Mouse (Mus musculus): ENCODE results near the gene Mtr.

The Mtr gene

DNA sequence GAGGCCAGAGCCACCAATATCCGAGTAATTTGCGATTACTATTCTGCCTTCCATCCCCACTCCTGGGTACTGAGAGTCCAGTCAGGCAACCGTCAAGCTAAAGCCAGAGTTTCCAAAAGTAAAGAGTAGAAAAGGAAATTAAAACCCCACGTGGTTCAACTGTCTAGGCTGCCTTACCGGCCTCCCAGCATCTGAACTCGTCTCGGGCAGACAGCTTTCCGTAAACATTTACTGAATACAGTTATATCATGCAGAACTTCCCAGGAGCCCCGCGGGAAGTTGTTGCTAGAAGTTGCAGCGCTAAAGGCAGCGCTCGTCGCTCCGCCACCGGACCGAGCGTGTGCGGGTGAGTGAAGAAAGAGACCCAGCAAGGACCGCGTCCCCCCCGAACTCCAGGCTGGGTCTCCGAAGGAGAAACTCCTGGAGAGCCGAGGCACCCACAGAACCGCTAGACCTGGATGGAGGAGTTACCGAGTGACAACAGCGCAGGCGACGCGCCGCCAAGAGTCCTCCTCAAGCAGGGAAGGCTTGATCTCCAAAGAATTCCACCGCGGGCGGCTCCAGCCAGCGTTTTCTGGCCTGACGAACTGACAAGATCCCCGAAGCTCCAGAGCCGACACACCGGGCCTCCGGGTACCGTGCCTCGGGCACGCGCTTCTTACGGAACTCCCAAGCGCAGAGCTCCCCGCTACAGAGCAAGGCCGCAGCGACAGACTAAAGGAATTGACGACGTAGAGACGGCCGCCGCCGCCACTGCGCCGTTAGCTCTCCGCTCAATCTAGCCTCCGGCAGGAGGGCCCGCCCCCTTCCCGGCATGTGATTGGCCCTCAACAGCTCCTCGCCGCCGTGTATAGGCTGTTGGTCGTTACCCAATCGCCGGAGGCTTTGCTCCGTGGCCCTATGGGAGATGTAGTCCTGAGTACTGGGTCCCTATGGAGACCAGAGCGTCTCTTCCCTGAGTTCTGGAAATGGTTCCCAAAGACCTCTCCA, at the start of gene Mtr:
Mtr (minus strand) TSS at position 723 of the 990 bp plus-strand sequence.
- DNase-seq: peak; percentile 97

DNA sequence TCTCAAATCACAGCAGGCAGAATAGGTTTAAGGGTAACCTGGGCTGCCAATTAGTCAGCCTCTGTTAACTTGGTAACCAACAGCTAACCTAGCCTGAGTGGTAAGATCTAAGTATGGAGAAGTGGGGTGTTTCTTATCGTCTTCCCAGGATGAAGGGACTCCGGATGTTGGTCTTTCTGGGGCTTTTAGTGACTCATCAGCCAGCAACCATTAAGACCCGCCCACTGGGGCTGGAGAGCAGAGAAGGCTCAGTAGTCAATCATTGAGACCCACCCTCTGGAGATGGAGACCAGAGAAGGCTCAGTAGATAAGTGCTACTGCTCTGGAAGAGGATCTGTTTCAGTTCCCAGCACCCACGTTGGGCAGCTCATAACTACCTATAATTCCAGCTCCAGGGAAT, 49.4 kb upstream of the Mtr start:
- DNase-seq: no peak

DNA sequence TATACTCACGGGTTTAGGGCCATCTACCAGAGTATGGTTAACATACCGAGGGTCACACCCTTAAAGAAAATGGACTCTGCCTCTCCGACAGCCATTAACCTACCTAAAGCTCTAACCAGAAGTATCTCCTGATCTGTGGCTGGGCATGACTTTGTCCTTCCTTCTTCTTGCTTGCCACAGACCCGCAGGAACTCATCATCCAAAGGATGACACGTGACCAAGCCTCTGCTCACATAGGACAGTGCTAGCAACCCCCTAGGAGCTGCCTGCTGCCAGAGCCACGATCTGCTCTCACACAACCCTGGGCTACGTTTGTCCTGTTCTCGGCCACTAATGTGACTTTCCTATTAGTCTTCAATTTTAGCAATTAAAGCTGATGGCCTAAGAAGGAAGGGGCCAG, 47.6 kb upstream of the Mtr start:
- DNase-seq: no peak

DNA sequence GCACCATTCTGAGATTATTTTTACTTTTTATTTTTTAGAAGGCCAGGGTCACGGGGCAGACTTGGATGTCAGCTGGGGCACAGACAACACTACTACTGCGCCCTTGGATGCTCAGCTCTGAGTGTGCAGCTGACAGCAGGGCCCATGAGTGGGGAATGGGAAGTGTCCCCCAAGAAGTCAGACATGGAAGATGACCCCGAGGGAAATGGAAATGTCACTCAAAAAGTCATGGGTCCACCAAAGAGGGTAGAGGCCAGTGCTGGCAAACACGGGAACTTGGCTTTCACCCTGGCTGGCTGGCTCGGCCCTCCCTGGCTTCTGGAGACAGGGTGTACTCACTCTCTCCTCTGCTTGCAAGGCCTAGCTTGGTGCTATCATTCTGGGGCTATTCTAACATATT, 47.1 kb upstream of the Mtr start:
- DNase-seq: no peak

DNA sequence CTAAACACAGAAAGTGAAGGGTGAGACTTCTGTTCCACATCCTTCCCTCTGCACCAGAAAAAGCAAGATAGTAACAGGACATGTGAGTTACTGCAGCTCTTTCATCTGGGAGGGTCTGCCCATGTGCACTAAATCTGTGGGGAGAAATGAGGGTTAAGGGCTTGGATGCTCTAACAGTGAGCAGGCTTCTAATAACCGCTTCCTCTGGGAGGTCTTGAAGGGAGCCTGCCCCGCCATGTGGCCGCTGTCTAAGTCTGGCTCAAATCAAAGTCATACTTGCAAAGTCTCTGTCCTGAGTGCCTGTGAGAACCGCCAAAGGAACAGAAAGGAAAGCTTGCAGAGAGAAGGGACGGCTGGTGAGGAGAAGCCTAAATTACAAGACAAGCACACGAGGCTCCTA, 39.9 kb upstream of the Mtr start:
- DNase-seq: no peak

DNA sequence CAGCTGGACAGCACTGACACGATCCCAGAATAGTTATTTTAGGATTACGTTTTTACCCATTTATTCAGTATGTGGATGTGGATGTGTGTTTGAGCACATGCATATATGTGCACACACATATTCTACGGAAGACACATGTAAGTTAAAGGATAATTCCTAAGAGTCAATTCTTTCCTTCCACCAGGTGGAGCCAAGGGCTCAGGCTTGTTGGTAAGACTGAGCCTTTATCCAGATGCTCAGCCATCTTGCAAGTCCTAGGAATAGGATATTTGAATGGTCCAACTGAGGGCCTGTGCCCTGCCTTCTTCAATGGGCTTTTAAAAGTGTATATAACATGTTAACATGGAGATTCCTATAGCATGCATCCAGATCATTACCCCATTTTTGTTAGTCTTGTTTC, 38.8 kb upstream of the Mtr start:
- peak; percentile 30 to 32 for DNase-seq

DNA sequence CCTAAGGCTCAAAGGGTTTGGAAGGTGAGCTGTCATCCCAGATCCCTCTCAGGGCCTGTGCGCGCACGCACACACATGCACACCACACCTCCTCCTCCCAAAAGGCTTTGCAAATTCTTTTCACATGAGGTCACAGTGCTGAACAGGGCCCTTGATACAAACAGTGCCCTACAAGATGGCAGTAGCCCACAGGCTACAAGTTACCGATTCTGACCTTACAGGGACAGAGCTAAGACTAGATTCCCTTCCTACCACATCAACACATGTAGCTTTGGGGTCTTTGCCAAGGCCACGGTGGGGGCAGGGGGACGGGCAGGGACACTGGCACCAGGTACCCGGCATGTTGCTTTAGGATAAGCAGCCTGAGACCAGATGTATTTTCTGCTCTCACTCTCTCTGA, 35.9 kb upstream of the Mtr start:
- no peak for DNase-seq

DNA sequence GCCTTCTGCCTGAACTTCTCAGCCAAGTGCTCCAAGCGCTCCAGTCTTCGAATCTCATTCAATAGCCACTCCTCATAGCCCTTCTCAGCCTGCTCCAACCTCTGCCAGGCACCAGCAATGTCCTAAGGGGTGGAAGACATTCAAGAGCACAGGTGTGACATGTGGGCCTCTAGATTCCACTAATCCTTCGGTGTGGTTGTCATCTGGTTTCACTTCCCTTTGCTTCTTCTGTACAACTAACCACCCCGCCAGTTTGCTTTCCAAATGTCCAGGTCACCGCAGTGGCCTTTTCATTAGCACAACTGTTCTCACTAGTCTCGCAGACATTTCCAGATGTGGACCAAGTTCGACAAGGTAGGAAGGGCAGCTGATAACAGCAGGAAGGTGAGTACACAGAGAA, 32.8 kb upstream of the Mtr start:
- no peak for DNase-seq

DNA sequence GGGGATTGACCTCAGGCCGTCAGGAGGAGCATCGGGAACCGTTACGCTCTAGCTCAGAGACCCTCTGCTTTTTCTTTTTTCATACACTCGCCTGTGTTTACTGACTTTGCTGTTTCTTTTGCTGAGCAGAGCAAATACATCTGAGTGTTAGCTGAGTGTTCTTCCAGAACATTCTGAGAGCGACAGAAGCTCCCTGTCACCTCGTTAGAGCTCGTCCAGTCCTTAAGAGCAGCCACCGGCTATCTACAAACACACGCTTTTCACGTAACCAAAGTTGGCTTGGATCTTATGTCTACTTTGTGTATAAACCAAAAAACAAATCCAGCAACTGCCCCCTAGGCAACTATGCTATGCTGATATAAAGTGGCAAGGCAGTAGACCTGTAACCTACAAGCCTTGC, 26.6 kb upstream of the Mtr start:
- DNase-seq: no peak

DNA sequence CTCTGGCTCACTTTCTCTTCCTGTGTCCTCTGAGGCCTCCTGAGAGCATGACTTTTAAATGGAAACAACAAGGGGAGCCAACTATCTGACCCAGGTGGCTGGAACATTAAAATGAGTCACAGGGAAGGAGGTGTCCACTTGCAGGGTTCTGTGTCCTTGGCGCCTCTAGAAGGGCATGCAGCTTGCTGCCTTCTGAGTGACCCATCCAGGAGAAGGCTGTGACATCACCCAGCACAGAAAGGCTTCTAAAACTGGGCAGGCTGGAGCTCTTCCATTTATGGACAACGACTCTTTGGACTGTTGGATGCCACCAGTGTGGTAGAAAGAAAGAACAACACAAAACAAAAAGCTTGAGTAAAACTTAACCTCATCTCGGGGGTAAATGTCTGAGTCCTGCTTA, 25.9 kb upstream of the Mtr start:
- no peak for DNase-seq

DNA sequence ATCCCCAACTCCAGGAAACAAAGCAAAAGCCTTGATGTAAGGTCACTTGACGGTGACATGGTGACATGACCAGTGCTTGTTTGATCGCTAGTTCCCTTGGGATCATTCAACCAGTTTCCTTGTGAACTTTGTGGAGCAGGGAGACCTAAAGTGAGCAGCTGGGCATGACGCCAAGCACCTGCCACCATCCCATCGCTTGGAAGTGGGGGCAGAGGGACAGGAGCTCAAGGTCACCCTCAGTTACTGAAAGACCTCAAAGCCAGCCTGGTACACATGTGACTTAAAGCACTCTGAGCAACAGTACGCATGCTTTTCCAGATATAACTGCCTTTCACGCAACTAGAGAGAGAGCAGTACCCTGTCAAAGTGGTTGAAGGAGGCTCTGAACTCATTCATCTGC, 16.8 kb upstream of the Mtr start:
- no peak for DNase-seq

DNA sequence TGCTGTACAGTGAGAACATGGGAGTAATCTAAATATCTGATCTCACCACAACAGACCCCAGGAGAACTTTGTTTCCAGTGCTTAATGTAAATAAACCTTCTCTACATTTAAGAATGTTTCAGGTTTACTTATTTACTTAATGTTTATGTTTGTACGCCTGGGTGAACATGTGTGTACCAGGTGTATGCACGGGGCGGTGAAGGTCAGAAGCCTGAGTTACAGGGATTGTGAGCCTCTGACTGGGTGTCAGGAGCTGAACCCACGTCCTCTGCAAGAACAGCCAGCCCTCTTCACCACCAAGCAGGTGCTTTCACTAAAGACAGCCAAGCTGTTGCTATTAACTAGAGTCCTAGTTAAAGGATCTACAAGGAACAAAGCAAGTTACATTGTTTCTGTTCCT, 16.3 kb upstream of the Mtr start:
- no peak for DNase-seq

DNA sequence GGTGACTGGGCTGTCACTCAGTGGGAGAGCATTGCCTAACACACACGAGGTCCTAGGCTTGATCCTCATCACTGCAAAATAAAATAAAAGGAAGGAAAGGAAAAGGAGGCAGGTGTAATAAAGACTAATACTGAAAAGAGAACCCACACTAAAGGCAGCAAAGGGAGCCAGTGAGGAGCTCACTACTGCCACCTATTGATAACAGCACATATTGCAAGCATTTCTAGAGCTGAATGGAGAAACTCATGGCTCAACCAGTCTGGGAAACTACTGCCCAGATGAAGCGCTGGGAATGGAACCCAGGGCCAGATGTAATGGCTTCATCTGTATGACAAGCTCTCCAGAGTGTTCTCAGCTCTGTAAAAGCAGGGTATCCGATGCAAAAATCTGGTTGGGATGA, 15.0 kb upstream of the Mtr start:
- peak; percentile 50 to 53 for DNase-seq

DNA sequence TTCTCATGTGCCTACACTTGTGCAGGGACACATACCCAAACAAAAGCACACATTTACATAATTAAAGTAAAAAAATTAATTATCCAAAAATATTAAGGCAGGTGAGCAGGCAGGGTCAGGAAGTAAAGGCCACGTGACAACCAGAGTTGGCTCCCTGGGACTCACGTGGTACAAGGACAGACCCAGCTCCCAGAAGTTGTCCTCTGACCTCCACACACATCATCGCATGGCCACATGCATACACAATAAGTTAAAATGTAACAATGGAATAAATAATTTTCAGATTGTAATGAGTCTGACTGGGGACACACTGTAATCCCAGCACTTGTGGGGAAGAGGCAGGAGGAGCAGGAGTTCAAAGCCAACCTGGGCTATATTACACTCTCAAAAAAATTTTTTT, 10.1 kb upstream of the Mtr start:
- DNase-seq: no peak

DNA sequence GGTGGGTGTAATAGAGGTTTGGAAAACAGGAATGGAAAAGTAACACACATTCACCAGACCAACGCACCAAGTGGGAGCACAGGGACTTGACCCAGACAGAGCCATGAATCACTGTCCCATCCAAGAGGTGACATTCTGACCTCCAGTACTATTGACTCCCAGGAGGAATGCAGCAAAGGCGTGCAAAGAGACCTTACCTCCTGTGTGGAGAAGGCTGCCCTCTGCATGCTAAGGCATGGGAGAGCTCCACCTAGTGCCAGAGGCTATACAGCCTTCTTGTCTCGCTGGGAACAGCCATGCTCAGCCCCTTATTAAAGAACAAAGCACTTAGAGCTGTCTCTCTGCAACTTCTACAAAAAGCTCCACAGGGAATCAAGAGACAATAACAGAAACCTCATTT, 9.2 kb upstream of the Mtr start:
- no peak for DNase-seq

DNA sequence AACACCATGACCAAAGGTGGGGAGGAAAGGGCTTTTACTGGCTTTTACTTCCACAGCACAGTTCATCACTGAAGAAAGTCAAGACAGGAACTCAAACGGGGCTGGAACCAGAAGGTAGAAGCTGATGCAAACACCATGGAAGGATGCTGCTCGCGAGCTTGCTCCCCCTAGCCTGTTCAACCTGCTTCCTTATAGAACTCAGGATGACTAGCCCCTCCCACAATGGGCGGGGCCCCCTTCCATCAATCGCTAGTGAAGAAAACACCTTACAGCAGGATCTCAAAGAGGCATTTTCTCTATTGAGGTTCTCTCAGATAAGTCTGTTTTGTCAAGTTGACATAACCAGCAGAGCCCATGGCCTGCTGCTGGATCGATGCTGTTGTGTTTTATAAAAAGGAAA, 6.1 kb upstream of the Mtr start:
- no peak for DNase-seq

DNA sequence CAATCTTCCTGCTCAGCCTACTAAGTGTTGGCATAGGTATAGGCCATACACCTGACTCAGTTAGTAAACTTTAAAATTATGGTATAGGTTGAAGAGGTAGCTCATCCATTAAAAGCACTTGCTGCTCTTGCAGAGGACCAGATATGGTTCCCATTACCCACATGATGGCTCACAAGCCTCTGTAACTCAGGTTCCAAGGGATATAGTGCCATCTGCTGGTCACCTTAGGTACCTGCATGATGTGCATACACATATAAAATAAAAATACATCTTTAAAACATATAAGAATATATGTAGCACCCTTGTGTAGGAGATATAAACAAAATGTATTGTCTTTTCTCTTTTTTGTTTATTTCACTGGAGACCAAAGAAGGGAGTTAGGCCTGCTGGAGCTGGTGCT, 3.6 kb upstream of the Mtr start:
- no peak for DNase-seq

DNA sequence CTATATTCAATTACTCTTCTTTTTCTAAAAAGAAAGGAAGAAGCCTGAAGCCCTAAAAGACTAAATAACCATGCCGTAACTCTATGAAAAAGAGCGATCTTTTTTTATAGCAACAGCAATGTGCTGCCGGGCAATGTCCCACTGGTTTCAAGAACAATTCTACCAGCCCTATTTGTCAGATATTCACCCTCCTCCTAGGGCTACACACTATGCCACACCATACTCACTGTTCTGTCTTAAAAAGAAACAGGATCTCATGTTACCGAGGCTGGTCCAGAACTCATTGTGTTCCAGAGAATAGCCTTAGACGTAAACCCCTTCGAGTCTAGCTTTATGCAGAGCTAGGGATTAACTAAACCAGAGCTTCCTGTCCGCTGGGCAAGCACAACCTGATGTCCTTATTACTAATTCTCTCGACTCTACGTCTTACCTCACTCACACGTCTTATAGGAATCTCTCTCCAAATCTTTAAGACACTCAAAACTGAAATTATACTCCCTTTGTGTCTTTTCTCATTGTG, 982 bp downstream of the Mtr start:
- DNase-seq: peak in 1 of 2 experiments; percentile 13

DNA sequence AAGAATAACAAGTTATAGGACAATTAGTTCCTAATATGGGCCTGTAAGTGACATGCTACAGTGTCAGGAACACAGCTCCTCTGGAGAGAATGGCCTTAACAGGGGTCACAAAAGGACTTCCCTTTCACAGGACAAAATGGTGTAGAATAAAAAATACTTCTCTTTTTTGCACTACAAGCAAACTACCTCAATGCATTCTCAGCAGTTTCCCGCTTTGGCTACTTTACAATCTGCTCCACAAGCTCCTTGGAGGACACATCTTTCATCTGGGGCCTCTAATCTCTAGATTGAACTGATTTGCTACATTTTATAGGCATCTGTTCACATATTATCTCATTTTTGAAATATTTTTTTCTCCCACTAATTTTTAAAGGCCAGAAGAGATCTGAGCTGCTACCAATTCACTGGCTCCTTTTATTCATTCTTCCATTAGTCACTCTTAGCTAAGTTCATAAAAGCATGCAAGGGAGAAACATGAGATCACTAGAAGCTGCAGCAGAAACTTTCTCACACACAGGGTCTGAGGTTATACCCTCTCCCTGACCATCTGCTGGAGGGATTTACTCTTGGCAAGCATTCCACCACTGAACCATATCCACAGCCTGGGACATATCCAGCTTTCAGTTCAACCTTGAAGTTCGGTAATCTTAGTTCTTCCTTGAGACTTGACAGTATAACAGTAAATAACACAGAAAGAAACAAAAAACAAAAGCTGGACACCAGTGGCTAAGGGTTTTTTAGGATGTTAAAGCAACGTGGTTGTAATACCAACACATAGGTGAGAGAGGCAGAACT, 1.8 kb downstream of the Mtr start:
- DNase-seq: peak in 1 of 2 experiments; percentile 11

DNA sequence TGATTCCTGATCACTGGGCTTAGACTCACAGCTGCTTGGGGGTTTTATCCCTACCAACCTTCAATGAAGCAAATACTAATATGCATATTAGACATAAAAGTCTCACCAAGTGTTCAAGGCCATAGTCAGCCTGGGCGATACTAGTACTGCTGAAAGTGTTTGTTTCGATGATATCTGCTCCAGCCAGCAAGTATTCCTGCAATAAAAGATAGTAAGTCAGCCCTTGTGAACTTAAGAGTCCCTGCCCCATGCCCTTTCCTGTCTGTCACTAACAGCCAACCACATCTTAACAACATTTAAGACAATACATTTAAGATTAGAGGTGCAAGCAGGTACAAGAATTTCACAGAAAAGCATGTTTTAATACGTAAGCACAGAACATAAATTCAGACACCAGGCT, 7.4 kb downstream of the Mtr start:
- DNase-seq: no peak

DNA sequence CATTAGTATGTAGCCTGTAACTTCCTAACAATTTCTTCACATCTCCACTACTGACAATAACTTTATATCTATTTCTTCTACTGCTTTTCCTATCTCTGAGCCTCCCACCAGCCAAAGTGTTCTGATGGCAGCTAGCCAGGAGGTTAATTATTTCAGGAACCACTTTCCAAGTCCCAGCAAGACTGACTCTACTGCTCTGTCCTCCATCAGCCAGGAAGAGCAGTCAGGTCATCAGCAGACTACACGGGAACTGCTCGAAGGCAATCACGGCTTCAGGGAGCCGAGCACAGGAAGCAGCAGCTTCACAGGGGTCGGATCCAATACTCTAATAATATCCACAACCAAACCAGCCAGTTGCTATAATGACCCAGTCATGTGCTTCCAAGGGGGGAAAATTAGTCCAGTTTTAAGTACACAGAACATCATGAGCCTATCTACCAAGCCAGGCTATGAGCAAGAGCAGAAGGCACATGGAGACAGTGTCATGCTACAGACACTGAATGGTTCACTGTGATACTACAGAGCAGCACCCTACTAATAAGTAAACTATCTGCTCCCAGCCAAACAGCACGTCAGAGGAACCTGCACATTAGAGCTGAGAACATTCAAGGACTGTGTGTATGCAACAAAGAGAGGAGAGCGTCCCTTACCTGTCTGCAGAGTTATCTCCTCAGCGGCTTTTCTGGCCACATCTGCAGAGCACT, 8.6 kb downstream of the Mtr start:
- no peak for DNase-seq

DNA sequence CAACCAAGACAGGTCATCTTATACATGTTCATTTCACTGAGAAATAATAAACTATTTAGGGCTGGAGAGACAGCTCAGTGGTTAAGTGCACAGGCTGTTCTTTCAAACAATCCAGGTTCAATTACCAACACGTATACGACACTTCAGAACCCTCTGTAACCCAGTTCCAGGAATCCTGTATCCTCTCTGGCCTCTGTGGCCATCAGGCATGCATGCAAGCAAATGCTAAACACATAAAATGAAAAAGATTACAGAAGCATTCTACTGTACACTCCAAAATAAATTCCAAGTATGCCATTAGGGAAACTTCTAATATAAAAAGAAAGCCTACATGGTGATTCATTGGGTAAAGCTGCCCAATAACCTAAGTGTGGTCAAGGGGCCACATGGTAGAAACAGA, 12.0 kb downstream of the Mtr start:
- DNase-seq: no peak

DNA sequence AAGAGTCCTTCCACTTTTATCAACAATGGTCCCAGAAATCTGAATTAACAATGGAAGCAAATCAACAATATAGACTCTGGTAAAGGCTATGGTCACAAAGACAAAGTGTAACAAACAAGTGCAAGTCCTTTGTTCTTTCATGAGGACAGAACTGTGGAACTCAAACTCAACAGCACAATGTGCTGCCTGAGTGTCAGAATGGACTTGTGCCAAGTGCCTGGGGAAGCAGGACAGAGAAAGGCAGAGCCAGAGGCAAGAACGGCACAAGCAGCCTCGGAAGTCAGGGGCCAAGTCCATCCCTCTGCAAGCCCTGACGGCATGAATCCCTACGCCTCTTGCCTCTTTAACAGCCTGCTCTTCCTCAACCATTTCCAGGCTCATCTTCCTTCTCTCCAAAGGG, 13.9 kb downstream of the Mtr start:
- DNase-seq: peak; percentile 16 to 18

All from cerebellum, postnatal 14 days (tissue).